Mouse (Mus musculus) liver, adult (tissue): ENCODE measurements around the gene Dnajb3.

ENCODE experiments used
- GATA4 ChIP-seq: IDR thresholded peaks from 2 replicates; pipeline ENCODE4 v1.6.1; 2014; ENCODE audit warnings: mild to moderate bottlenecking, low read length; ENCODE audit not compliant: insufficient replicate concordance

Gene Dnajb3

DNA sequence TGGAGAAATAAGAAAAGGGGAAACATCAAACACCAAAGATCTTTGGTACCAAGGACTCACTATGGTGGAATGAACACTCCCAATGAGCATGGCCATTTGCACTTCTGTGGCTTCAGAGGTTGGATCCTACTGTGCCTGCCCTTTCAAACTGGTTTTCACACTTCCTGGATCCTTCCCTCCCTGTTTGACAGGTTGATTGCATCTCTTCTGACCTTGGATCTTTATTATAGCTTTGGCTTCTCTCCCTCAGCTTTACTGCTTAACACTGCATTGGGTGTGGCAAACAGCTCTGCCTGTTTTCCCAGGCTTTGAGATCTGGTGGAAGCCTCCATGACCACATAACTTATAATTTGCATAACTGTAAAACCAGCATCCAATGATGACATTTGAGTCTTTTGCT is 14.8 kb upstream of the Dnajb3 start:
- no peak for TF ChIP-seq GATA4

DNA sequence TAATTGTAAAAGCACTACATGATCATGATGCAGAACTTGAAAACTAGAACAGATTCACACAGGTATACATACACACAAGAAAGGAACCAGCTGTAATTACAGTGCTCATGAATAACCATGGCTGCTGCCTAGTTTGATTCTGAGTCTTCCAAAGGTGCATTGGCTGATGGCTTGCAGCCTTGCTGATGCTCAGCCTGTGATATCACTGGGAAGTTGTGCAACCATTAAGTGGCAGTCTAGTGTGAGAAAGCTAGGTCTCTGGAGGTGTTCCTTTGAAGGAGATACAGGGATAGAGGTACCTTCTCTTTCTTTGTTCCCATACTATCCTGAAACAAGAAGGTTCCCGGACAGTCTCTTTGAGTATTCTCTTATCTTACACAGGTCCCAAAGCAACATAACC is 13.5 kb upstream of the Dnajb3 start:
- TF ChIP-seq GATA4 = no peak

DNA sequence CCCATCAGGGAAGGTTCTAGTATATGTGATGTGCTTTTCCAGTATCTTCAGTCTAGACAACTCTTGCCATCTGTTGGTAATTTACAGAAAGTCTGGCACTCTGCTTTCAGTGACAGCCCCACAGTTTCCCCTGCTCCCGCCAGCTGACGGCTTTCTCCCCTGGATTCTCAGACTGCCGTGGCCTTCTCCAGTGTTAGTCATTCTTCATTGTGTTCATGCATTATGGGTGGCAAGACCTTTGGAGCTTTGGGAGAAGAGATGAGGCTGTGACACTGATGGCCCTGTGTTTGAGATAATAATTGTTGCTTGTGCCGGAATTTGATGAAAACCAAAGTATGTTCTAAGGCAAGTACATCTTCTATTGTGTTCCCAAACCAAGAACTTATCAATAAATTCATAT is 13.0 kb upstream of the Dnajb3 start:
- no peak for TF ChIP-seq GATA4

DNA sequence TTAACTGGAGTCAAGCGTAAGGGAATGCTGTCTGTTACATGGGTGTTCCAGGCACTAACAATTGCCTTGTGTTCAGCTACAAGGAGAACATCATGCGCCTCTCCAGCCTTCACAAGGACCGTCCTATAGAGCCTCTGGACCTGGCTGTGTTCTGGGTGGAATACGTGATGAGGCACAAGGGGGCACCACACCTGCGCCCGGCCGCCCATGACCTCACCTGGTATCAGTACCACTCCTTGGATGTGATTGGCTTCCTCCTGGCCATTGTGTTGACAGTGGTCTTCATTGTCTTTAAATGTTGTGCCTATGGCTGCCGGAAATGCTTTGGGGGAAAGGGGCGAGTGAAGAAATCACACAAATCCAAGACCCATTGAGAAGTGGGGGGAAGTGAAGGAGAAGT is 12.5 kb upstream of the Dnajb3 start:
- TF ChIP-seq GATA4 = no peak

DNA sequence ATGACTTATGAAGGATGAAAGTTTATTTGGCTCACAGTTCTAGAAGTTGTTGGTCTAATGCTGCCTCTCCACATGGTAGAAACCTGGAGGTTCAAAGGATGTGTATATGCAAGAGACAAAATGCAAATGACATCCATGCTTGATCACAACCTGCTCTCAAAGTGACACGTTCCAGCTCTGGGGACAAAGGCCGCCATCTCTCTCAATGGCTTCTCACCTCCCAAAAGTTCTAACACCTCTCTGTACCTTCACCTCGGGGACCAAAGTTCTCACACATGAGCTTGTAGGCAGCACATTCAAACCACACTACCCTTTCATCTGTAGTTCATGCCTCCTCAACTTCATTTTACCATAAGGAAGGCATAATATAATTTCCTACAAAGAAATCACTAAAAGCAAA is 12.0 kb upstream of the Dnajb3 start:
- TF ChIP-seq GATA4 = no peak

DNA sequence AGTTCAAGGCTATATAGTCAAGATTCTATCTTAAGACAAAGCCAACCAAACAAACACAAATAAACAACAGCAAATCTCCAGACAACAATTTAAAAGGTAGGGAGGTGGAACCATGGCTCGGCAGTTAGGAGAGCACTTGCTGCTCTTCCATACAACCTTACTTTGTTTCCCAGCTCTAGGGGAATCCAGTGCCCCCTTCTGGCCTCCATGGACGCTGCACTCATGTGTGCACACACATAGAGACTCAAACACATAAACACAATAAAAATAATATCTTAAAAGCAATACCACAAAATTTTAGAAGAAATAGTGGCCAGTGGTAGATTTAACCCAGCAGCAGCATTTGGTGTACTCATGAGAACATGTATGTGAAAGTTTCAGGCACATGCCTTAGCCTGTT is 11.6 kb upstream of the Dnajb3 start:
- no peak for TF ChIP-seq GATA4

DNA sequence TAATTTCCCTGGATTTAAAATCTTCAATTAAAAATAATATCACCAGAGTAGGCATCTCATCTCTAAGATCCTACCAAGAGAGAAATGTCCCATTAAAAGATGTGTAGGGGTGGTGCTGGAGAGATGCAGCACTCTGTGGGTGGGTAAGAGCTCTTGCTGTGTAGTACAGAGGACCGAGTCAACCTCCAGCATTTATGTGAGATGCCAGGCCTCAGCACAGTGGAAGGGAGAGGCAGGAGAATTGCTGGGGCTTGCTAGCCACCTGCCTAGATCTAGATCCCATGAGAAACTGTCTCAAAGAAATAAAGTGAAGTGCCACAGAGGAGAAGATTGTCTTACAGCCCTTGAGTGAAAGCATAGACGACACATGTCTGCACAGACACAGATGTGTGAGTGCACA is 11.0 kb upstream of the Dnajb3 start:
- no peak for TF ChIP-seq GATA4

DNA sequence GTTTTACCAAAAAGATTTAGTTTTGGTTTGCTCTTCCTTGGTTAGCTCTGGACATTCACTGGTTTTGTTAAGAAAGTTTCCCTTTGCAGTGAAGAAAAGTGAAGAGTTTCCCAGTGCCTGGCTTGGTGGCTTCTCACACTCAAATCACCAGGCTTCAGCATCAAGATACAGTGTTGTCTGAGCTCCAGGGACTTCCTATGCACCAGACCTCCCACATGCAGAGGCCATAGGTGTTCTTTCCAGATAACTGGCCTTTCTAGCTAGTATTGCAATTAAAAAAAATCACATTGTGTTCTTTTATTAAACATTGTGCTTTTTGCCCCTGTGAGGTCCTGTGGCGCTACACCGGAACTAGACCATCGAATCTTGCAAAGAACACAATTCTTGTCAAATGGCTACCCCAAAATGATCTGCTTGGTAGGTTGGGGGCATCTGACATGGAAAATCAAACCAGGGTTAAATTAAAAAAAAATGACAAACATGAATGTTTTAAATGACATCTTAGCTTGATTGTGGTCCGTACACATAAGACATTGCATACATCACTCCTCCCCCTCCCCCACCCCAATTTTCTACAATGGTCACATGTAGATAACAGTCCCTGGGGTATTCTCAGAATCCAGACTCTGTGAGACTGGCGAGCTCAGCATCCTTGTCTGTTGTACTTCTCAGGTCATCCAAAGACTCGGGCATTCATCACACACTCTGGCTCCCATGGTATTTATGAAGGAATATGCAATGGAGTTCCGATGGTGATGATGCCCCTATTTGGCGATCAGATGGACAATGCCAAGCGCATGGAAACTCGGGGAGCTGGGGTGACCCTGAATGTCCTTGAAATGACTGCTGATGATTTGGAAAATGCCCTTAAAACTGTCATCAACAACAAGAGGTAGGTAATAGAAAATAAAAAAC is 10.1 kb upstream of the Dnajb3 start:
- TF ChIP-seq GATA4 = no peak

DNA sequence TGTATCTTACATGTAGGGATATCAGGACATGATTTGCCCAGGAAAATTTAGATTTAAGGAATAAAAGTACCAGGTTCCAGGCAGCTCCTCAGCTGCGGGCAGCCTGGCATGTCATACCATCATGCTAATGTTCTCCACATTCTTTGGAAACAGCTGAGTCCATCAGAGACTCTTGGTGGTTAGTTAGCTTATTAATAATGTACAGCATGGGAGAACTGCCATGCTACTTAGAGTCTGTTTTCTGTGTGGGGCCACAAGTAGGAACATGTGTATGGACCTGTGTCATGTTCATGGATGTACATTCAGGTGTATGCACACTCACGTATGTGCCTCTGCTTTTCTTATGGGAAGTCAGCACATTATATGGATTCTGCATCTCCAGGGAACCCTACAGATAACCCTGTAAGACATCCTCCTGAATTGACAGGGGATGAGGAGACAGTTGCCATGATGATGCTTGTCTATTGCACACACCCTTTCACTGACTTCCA is 8.9 kb upstream of the Dnajb3 start:
- no peak for TF ChIP-seq GATA4

DNA sequence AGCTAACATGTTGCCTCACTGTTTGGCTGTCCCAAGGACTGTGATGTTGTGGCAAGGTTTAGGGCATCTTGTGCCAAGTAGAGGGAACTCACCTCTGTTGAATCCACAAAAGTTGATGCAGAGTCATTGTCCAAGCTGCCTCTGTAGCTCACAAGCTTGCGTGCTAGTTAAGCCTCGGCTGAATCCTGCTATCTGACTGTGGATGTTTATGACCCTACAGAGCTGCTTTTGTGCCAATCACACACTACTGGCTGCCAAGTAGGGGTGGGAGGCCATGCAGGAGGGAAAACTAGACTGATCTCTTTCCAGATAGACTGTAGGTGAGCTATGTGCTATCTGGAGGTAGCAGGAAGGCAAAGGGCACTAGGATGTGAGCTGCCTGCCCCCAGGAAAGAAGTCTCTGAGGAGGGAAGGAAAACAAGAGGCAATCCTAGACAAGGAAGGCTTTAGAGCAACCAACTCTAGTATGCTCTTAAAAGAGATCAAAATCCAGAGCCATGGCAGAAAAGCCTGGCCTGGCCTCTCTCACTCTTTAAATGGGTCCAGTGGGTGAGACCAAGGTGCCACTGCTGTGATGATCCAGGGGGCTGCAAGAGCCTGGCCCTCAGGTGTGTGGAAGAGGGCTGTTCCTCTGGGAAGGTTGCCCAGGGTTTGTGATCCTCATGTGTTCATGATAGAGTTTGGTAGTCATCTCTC is 8.3 kb upstream of the Dnajb3 start:
- no peak for TF ChIP-seq GATA4

DNA sequence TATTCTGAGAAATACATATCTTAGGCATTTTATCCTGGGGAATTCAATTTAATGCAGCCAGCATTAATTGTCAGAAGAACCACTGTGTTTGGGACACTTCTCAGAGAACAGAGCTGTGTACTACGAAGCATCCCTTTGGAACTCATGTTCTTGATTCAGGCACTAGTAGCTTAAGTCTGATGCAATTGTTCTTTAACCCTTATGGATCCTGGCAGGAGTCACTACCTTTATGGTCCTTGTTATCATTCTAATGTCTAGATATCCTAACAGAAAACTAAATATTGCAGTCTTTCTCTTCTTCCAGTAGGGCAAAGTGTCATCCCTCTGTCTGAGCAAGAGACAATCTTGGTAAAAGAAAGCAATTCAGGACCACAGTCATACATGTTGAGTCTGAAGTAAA is 7.5 kb upstream of the Dnajb3 start:
- TF ChIP-seq GATA4 = no peak

DNA sequence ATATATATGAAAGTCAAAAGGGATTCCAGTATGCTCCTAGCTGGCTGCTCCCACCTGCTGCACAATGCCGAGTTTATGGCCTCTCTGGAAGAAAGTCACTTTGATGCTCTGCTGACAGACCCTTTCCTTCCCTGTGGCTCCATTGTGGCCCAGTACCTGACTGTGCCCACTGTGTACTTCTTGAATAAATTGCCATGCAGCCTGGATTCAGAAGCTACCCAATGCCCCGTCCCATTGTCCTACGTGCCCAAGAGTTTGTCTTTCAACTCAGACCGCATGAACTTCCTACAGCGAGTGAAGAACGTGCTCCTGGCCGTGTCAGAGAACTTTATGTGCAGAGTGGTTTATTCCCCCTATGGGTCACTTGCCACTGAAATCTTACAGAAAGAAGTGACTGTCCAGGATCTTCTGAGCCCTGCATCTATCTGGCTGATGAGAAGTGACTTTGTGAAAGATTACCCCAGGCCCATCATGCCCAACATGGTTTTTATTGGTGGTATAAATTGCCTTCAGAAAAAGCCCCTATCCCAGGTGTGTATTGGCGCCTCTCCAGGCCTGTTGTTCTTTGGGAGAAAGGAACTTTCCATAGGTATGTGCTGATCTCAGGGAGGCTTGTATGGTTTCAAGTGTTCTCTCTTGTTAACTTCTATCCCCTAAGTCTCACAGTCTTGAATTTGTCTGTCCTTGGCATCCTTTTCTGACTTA is 6.9 kb upstream of the Dnajb3 start:
- no peak for TF ChIP-seq GATA4

DNA sequence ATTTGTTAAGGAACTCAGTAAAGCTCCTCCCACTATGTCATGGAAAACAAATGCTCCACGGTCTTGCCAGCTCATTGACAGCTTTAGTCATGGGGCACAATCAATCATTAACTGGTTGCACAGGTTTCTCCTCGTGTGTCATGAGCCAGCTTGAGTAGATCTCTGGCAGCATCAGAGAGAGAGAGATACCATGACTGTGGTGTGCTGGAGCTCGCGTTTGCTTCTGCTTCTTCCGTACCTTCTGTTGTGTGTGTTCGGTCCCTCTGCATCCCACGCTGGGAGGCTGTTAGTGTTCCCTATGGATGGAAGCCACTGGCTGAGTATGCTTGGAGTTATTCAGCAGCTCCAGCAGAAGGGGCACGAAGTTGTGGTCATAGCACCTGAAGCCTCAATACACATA is 6.2 kb upstream of the Dnajb3 start, which contains the start of gene Ugt1a1:
Gene Ugt1a1 (plus strand): TSS at position 148 of the 400 bp plus-strand sequence.
- no peak for TF ChIP-seq GATA4

DNA sequence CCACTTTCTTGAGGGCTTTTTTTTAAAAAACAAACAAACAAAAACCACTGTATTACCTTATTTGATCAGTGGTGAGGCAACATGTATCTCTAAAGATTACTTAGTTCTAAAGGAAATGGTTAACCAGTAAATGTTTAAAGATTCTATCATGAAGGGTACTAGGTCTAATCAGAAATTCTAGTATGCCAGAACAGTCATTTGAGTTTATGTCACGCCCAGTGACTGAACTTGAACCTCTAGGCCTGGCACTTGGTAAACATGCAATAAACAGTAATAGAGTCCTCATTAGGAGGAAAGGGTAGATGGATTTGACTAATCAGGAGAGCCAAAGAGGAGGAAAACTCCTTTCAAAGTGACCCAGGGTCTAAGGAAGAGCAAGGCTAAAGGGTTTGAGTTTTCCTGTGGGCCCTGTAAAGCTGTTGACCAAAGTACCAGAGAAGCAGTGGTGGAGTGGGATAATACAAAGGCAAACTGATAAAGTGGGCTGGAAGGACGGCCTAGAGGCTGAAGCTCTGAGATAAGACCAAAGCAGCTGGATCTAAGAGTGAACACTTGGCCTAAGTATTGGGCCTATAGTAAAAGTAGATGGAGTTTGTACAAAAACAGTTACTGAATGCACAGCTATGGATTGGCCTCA is 1.4 kb upstream of the Dnajb3 start:
- TF ChIP-seq GATA4 = no peak

DNA sequence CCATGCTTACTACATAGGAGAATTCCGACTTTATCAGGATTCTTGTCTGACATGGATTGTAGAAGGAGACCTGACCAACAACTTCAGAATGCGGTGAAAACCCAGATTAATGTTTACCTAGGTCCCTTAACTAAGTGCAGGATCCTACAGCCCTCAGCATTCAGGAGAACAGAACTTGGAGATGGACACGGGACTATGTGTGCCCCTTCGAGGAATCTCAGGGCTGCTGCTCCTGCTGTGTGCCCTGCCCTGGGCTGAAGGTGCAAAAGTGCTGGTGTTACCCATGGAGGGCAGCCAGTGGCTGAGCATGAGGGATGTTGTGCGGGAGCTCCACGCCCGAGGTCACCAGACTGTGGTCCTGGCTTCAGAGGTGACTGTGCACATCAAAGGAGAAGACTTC is 5.1 kb downstream of the Dnajb3 start, which contains the start of gene Ugt1a2:
Gene Ugt1a2 (plus strand): TSS at position 146 of the 400 bp plus-strand sequence.
- TF ChIP-seq GATA4 = no peak
